Mouse (Mus musculus): ENCODE measurements around the gene Cdon.

Gene Cdon

GRCm38 (mm10) chr9:35493033-35493732, 72.3 kb downstream of the Cdon start:
- DNase-seq (ENCODE audit: low spot score), result no peak

- DNase-seq (ENCODE audit: low spot score), result no peak
Observed at GRCm38 (mm10) chr9:35493733-35494092, 72.8 kb downstream of the Cdon start.

GRCm38 (mm10) chr9:35494937-35495336, 74.0 kb downstream of the Cdon start:
- no peak for DNase-seq (ENCODE audit: low spot score)

GRCm38 (mm10) chr9:35495471-35495870, 74.5 kb downstream of the Cdon start:
- DNase-seq (ENCODE audit: low spot score), result no peak

- DNase-seq (ENCODE audit: low spot score), result no peak
Observed at GRCm38 (mm10) chr9:35499946-35500345, 79.0 kb downstream of the Cdon start.

GRCm38 (mm10) chr9:35502361-35503000, 81.6 kb downstream of the Cdon start:
- DNase-seq (ENCODE audit: low spot score), result no peak

- DNase-seq (ENCODE audit: low spot score), result no peak
Observed at GRCm38 (mm10) chr9:35508234-35508633, 87.3 kb downstream of the Cdon start.

GRCm38 (mm10) chr9:35513900-35514299, 93.0 kb downstream of the Cdon start:
- DNase-seq (ENCODE audit: low spot score), result no peak

- no peak for DNase-seq (ENCODE audit: low spot score)
Observed at GRCm38 (mm10) chr9:35516182-35516581, 95.3 kb downstream of the Cdon start.

GRCm38 (mm10) chr9:35516711-35517110, 95.8 kb downstream of the Cdon start:
- DNase-seq (ENCODE audit: low spot score), result no peak

GRCm38 (mm10) chr9:35518169-35518568, 97.2 kb downstream of the Cdon start, which contains the start of gene Gm1113:
Gm1113 (minus strand) TSS chr9:35518269.
- DNase-seq (ENCODE audit: low spot score), result no peak

GRCm38 (mm10) chr9:35520631-35521348, 99.9 kb downstream of the Cdon start:
- no peak for DNase-seq (ENCODE audit: low spot score)

- no peak for DNase-seq (ENCODE audit: low spot score)
Observed at GRCm38 (mm10) chr9:35522241-35522640, 101.3 kb downstream of the Cdon start.

- DNase-seq (ENCODE audit: low spot score), result no peak
Observed at GRCm38 (mm10) chr9:35522821-35523515, 102.0 kb downstream of the Cdon start.

- no peak for DNase-seq (ENCODE audit: low spot score)
Observed at GRCm38 (mm10) chr9:35523541-35523940, 102.6 kb downstream of the Cdon start.

GRCm38 (mm10) chr9:35523941-35524411, 103.0 kb downstream of the Cdon start:
- DNase-seq (ENCODE audit: low spot score), result peak; percentile 80

GRCm38 (mm10) chr9:35529141-35529540, 108.2 kb downstream of the Cdon start:
- no peak for DNase-seq (ENCODE audit: low spot score)

- DNase-seq (ENCODE audit: low spot score), result no peak
Observed at GRCm38 (mm10) chr9:35529796-35530195, 108.9 kb downstream of the Cdon start.

GRCm38 (mm10) chr9:35533266-35533665, 112.3 kb downstream of the Cdon start:
- DNase-seq (ENCODE audit: low spot score), result no peak

GRCm38 (mm10) chr9:35535110-35535509, 114.2 kb downstream of the Cdon start:
- peak; percentile 65 for DNase-seq (ENCODE audit: low spot score)

GRCm38 (mm10) chr9:35535876-35536275, 114.9 kb downstream of the Cdon start:
- DNase-seq (ENCODE audit: low spot score), result no peak

GRCm38 (mm10) chr9:35539001-35539750, 118.2 kb downstream of the Cdon start:
- peak; percentile 28 for DNase-seq (ENCODE audit: low spot score)

All from testis, postnatal 10 days (tissue).